Mouse (Mus musculus): ENCODE results near the gene Psph. TPM values are rescaled to one million over a fixed set of nuclear protein-coding genes. Genes with fewer than 3 reads are reported as not detected.
"Not testable (repeated sequence)": the region's sequence is repeated elsewhere in the genome, so short reads cannot be mapped to it uniquely, and the experiment has no call there.

Psph gene
- 33.1 and 34.9 TPM in 2 replicates for polyA plus RNA-seq (2014; fragmentation: Nextera tagmentation; extraction: Ambion mirVana)

- H3K27ac ChIP-seq (ENCODE audit: low read depth, low read length), result peak within 1 kb of the TSS; percentile 100
- H3K4me1 ChIP-seq (ENCODE audit: control insufficient read depth, insufficient read depth, low read length), result peaks cover 7% of the 10 kb centered on the region
- peak within 1 kb of the TSS; percentile 99 for H3K9ac ChIP-seq (ENCODE audit: low read depth, low read length)
- H3K4me2 ChIP-seq, result peak within 1 kb of the TSS; percentile 78
- ATAC-seq (replicated peaks; ENCODE audit: insufficient number of reproducible peaks, low FRiP score, low TSS enrichment), result peak; percentile 99
- H3K4me3 ChIP-seq (ENCODE audit: low read depth, low read length), result peak within 1 kb of the TSS; percentile 94
- WGBS (ENCODE audit: insufficient replicate concordance), result under 1% methylated on average over 73 of the region's 73 CpGs
- no peaks in the 10 kb centered on the region for H3K27me3 ChIP-seq (ENCODE audit: control insufficient read depth, insufficient read depth, low read length)
- peaks cover 25% of the 10 kb centered on the region for H3K36me3 ChIP-seq (ENCODE audit: control insufficient read depth, insufficient read depth, low read length)
- no peaks in the 10 kb centered on the region for H3K9me3 ChIP-seq (replicated peaks; ENCODE audit: control insufficient read depth, low read length)
Measured at GRCm38 (mm10) chr5:129786818-129787790, at the start of gene Psph. Gene Psph, minus strand, starts transcription at chr5:129787449.

GRCm38 (mm10) chr5:129790591-129790990, 3.3 kb upstream of the Psph start:
- WGBS (ENCODE audit: insufficient replicate concordance), result 91% methylated on average over 7 of the region's 8 CpGs
- H3K27ac ChIP-seq (ENCODE audit: low read depth, low read length), result not testable (repeated sequence)

GRCm38 (mm10) chr5:129787818-129788593, 757 bp upstream of the Psph start:
- Histone ChIP-seq H3K9ac (ENCODE audit: low read depth, low read length) (peak overlapping the region; percentile 99), H3K27me3 (ENCODE audit: control insufficient read depth, insufficient read depth, low read length) (no peaks in the 10 kb centered on the region), H3K4me2 (peak overlapping the region; percentile 78), H3K9me3 (replicated peaks; ENCODE audit: control insufficient read depth, low read length) (no peaks in the 10 kb centered on the region), H3K4me1 (ENCODE audit: control insufficient read depth, insufficient read depth, low read length) (peaks cover 7% of the 10 kb centered on the region), H3K4me3 (ENCODE audit: low read depth, low read length) (peak overlapping the region; percentile 94), H3K27ac (ENCODE audit: low read depth, low read length) (peak overlapping the region; percentile 100), H3K36me3 (ENCODE audit: control insufficient read depth, insufficient read depth, low read length) (peaks cover 29% of the 10 kb centered on the region)
- ATAC-seq (replicated peaks; ENCODE audit: insufficient number of reproducible peaks, low FRiP score, low TSS enrichment), result no peak
- WGBS (ENCODE audit: insufficient replicate concordance), result 12% methylated on average over 11 of the region's 11 CpGs

More at GRCm38 (mm10) chr5:129790591-129790990, 3.3 kb upstream of the Psph start:
- H3K36me3 ChIP-seq (ENCODE audit: control insufficient read depth, insufficient read depth, low read length), result peaks cover 35% of the 10 kb centered on the region
- not testable (repeated sequence) for H3K4me2 ChIP-seq; H3K9ac ChIP-seq (ENCODE audit: low read depth, low read length); H3K4me1 ChIP-seq (ENCODE audit: control insufficient read depth, insufficient read depth, low read length); H3K9me3 ChIP-seq (replicated peaks; ENCODE audit: control insufficient read depth, low read length); ATAC-seq (replicated peaks; ENCODE audit: insufficient number of reproducible peaks, low FRiP score, low TSS enrichment); H3K4me3 ChIP-seq (ENCODE audit: low read depth, low read length); H3K27me3 ChIP-seq (ENCODE audit: control insufficient read depth, insufficient read depth, low read length)

- H3K27ac ChIP-seq (ENCODE audit: low read depth, low read length), result peak overlapping the region; percentile 100
- H3K4me3 ChIP-seq (ENCODE audit: low read depth, low read length), result peak overlapping the region; percentile 94
- H3K36me3 ChIP-seq (ENCODE audit: control insufficient read depth, insufficient read depth, low read length), result peaks cover 18% of the 10 kb centered on the region
- peak overlapping the region; percentile 78 for H3K4me2 ChIP-seq
- 77% methylated on average over 6 of the region's 6 CpGs for WGBS (ENCODE audit: insufficient replicate concordance)
- no peak for ATAC-seq (replicated peaks; ENCODE audit: insufficient number of reproducible peaks, low FRiP score, low TSS enrichment)
- H3K9ac ChIP-seq (ENCODE audit: low read depth, low read length), result peak overlapping the region; percentile 99
- H3K9me3 ChIP-seq (replicated peaks; ENCODE audit: control insufficient read depth, low read length), result no peaks in the 10 kb centered on the region
- peaks cover 7% of the 10 kb centered on the region for H3K4me1 ChIP-seq (ENCODE audit: control insufficient read depth, insufficient read depth, low read length)
- no peaks in the 10 kb centered on the region for H3K27me3 ChIP-seq (ENCODE audit: control insufficient read depth, insufficient read depth, low read length)
Measured at GRCm38 (mm10) chr5:129786161-129786560, 1.1 kb downstream of the Psph start.

GRCm38 (mm10) chr5:129785235-129785870, 1.9 kb downstream of the Psph start:
- Histone ChIP-seq H3K4me1 (ENCODE audit: control insufficient read depth, insufficient read depth, low read length) (peaks cover 7% of the 10 kb centered on the region), H3K36me3 (ENCODE audit: control insufficient read depth, insufficient read depth, low read length) (peaks cover 16% of the 10 kb centered on the region), H3K4me3 (ENCODE audit: low read depth, low read length) (no peak overlapping the region), H3K9me3 (replicated peaks; ENCODE audit: control insufficient read depth, low read length) (no peaks in the 10 kb centered on the region), H3K9ac (ENCODE audit: low read depth, low read length) (no peak overlapping the region), H3K27me3 (ENCODE audit: control insufficient read depth, insufficient read depth, low read length) (no peaks in the 10 kb centered on the region), H3K4me2 (no peak overlapping the region), H3K27ac (ENCODE audit: low read depth, low read length) (no peak overlapping the region)
- no peak for ATAC-seq (replicated peaks; ENCODE audit: insufficient number of reproducible peaks, low FRiP score, low TSS enrichment)
- WGBS (ENCODE audit: insufficient replicate concordance), result 90% methylated on average over 5 of the region's 5 CpGs

GRCm38 (mm10) chr5:129782211-129782610, 5.0 kb downstream of the Psph start:
- no peak for ATAC-seq (replicated peaks; ENCODE audit: insufficient number of reproducible peaks, low FRiP score, low TSS enrichment)
- no peak overlapping the region for H3K4me3 ChIP-seq (ENCODE audit: low read depth, low read length)
- H3K9me3 ChIP-seq (replicated peaks; ENCODE audit: control insufficient read depth, low read length), result no peaks in the 10 kb centered on the region
- no peaks in the 10 kb centered on the region for H3K36me3 ChIP-seq (ENCODE audit: control insufficient read depth, insufficient read depth, low read length)
- no peak overlapping the region for H3K27ac ChIP-seq (ENCODE audit: low read depth, low read length)
- H3K4me1 ChIP-seq (ENCODE audit: control insufficient read depth, insufficient read depth, low read length), result 0 out of 2 replicates have a peak, but pooled peaks cover 3% of the 10 kb centered on the region
- no peaks in the 10 kb centered on the region for H3K27me3 ChIP-seq (ENCODE audit: control insufficient read depth, insufficient read depth, low read length)
- WGBS (ENCODE audit: insufficient replicate concordance), result 52% methylated on average over 3 of the region's 3 CpGs
- H3K4me2 ChIP-seq, result no peak overlapping the region
- no peak overlapping the region for H3K9ac ChIP-seq (ENCODE audit: low read depth, low read length)

GRCm38 (mm10) chr5:129780131-129780530, 7.1 kb downstream of the Psph start:
- Histone ChIP-seq H3K27me3 (ENCODE audit: control insufficient read depth, insufficient read depth, low read length) (no peaks in the 10 kb centered on the region), H3K4me2 (no peak overlapping the region), H3K27ac (ENCODE audit: low read depth, low read length) (no peak overlapping the region), H3K36me3 (ENCODE audit: control insufficient read depth, insufficient read depth, low read length) (no peaks in the 10 kb centered on the region), H3K4me1 (ENCODE audit: control insufficient read depth, insufficient read depth, low read length) (0 out of 2 replicates have a peak, but pooled peaks cover 3% of the 10 kb centered on the region), H3K4me3 (ENCODE audit: low read depth, low read length) (no peak overlapping the region), H3K9me3 (replicated peaks; ENCODE audit: control insufficient read depth, low read length) (no peaks in the 10 kb centered on the region), H3K9ac (ENCODE audit: low read depth, low read length) (no peak overlapping the region)
- 87% methylated on average over 3 of the region's 3 CpGs for WGBS (ENCODE audit: insufficient replicate concordance)
- no peak for ATAC-seq (replicated peaks; ENCODE audit: insufficient number of reproducible peaks, low FRiP score, low TSS enrichment)
